Mouse (Mus musculus) kidney, embryonic 14.5 days (tissue): ENCODE data around the gene Hinfp. TPM values are rescaled to one million over a fixed set of nuclear protein-coding genes. Genes with fewer than 3 reads are reported as not detected.

Experiments used
- ATAC-seq: fragments of 200-750 bp; cut with Nextera tagmentation; 2 replicates; pipeline ENCODE4 v1.8.0; 2017; ENCODE audit warnings: moderate number of reproducible peaks, mild to moderate bottlenecking, moderate TSS enrichment, moderate library complexity; ENCODE audit not compliant: low FRiP score, low TSS enrichment
- H3K27ac ChIP-seq: fragments of 300-500 bp; sonication (generic); 2 replicates; pipeline ENCODE4 v1.5.1; 2014; ENCODE audit warnings: low read depth, mild to moderate bottlenecking, low read length, moderate library complexity, mixed read lengths
- H3K27me3 ChIP-seq: fragments of 300-500 bp; sonication (generic); 2 replicates; pipeline ENCODE4 v1.6.1; 2014; ENCODE audit warnings: mild to moderate bottlenecking, low read length; ENCODE audit not compliant: control insufficient read depth, insufficient read depth
- H3K36me3 ChIP-seq: fragments of 300-500 bp; sonication (generic); 2 replicates; pipeline ENCODE4 v1.6.1; 2014; ENCODE audit warnings: low read length, mixed read lengths; ENCODE audit not compliant: control insufficient read depth, insufficient read depth
- H3K4me1 ChIP-seq: fragments of 300-500 bp; sonication (generic); 2 replicates; pipeline ENCODE4 v1.6.1; 2014; ENCODE audit warnings: low read length, mixed read lengths; ENCODE audit not compliant: control insufficient read depth, insufficient read depth
- H3K4me2 ChIP-seq: fragments of 300-500 bp; sonication (generic); replicated peaks from 2 replicates; pipeline ENCODE4 v1.6.1; 2014; ENCODE audit warnings: low read depth, mild to moderate bottlenecking, low read length
- H3K4me3 ChIP-seq: fragments of 300-500 bp; sonication (generic); 2 replicates; pipeline ENCODE4 v1.5.1; 2014; ENCODE audit warnings: mild to moderate bottlenecking, low read length
- H3K9ac ChIP-seq: fragments of 300-500 bp; sonication (generic); 2 replicates; pipeline ENCODE4 v1.6.1; 2014; ENCODE audit warnings: low read depth, mild to moderate bottlenecking, low read length, moderate library complexity
- H3K9me3 ChIP-seq: fragments of 300-500 bp; sonication (generic); 2 replicates; pipeline ENCODE4 v1.6.1; 2016; ENCODE audit warnings: low read length; ENCODE audit not compliant: control insufficient read depth
- WGBS: fragments of 180-500 bp; shearing (Covaris S2); extraction: QIAGEN DNeasy Blood & Tissue Kit; methylation state at CpG from one replicate; pipeline ENCODE4 v1.1.7; 2014; 5-methylcytosine and 5-hydroxymethylcytosine counted together
- polyA plus RNA-seq: library from polyadenylated mRNA; unstranded; fragments of >200 nt; fragmentation: Nextera tagmentation; extraction: Ambion mirVana; gene quantifications from 2 replicates; pipeline ENCODE4 v1.2.1, GENCODE M21; 2014

Gene Hinfp
- polyA plus RNA-seq, 1 experiment from 2014 or later, result 24.5 TPM

GRCm38 (mm10) chr9:44319105-44319886 is 13.8 kb upstream of the Hinfp start:
- 4% methylated on average over 37 of the region's 37 CpGs for WGBS
- peaks cover 22% of the 10 kb centered on the region for H3K4me1 ChIP-seq

GRCm38 (mm10) chr9:44318826-44319095 is 13.3 kb upstream of the Hinfp start:
- no peak for ATAC-seq
- peak overlapping the region; percentile 94 for H3K4me2 ChIP-seq
- peaks cover 28% of the 10 kb centered on the region for H3K36me3 ChIP-seq
- no peak overlapping the region for H3K27ac ChIP-seq
- H3K9me3 ChIP-seq, result no peaks in the 10 kb centered on the region
- no peaks in the 10 kb centered on the region for H3K27me3 ChIP-seq
- WGBS, result 29% methylated on average over 3 of the region's 3 CpGs
- peak overlapping the region; percentile 81; the same call in 1 of the 2 replicates for H3K9ac ChIP-seq
- peak overlapping the region; percentile 94 for H3K4me3 ChIP-seq
- H3K4me1 ChIP-seq, result peaks cover 22% of the 10 kb centered on the region

More at GRCm38 (mm10) chr9:44319105-44319886, 13.8 kb upstream of the Hinfp start:
- H3K9ac ChIP-seq, result peak overlapping the region; percentile 81
- peak overlapping the region; percentile 94 for H3K4me3 ChIP-seq
- H3K4me2 ChIP-seq, result peak overlapping the region; percentile 94
- ATAC-seq, result no peak
- no peaks in the 10 kb centered on the region for H3K9me3 ChIP-seq
- H3K27me3 ChIP-seq, result no peaks in the 10 kb centered on the region
- H3K36me3 ChIP-seq, result peaks cover 23% of the 10 kb centered on the region
- H3K27ac ChIP-seq, result peak overlapping the region; percentile 44; the same call in 1 of the 2 replicates

GRCm38 (mm10) chr9:44318076-44318825 is 12.8 kb upstream of the Hinfp start:
- ATAC-seq, result no peak
- no peaks in the 10 kb centered on the region for H3K27me3 ChIP-seq
- no peak overlapping the region for H3K27ac ChIP-seq
- H3K4me1 ChIP-seq, result peaks cover 22% of the 10 kb centered on the region
- peak overlapping the region; percentile 94 for H3K4me2 ChIP-seq
- 63% methylated on average over 5 of the region's 5 CpGs for WGBS
- no peaks in the 10 kb centered on the region for H3K9me3 ChIP-seq
- H3K4me3 ChIP-seq, result peak overlapping the region; percentile 94
- no peak overlapping the region; the same call in 1 of the 2 replicates for H3K9ac ChIP-seq
- peaks cover 33% of the 10 kb centered on the region for H3K36me3 ChIP-seq

GRCm38 (mm10) chr9:44317452-44317851 is 12.0 kb upstream of the Hinfp start:
- H3K9me3 ChIP-seq, result no peaks in the 10 kb centered on the region
- 70% methylated on average over 4 of the region's 4 CpGs for WGBS
- no peak overlapping the region; the same call in 1 of the 2 replicates for H3K4me2 ChIP-seq
- H3K9ac ChIP-seq, result no peak overlapping the region
- H3K4me1 ChIP-seq, result peaks cover 22% of the 10 kb centered on the region
- peaks cover 38% of the 10 kb centered on the region for H3K36me3 ChIP-seq
- H3K4me3 ChIP-seq, result no peak overlapping the region
- no peak for ATAC-seq
- H3K27ac ChIP-seq, result no peak overlapping the region
- H3K27me3 ChIP-seq, result no peaks in the 10 kb centered on the region

- no peak overlapping the region for H3K4me3 ChIP-seq
- H3K27me3 ChIP-seq, result no peaks in the 10 kb centered on the region
- no peak overlapping the region for H3K4me2 ChIP-seq
- ATAC-seq, result no peak
- H3K9ac ChIP-seq, result no peak overlapping the region
- H3K27ac ChIP-seq, result no peak overlapping the region
- H3K36me3 ChIP-seq, result peaks cover 38% of the 10 kb centered on the region
- WGBS, result 91% methylated on average over 18 of the region's 18 CpGs
- H3K4me1 ChIP-seq, result peaks cover 26% of the 10 kb centered on the region
- no peaks in the 10 kb centered on the region for H3K9me3 ChIP-seq
Measured at GRCm38 (mm10) chr9:44314910-44315309, 9.4 kb upstream of the Hinfp start.

- no peak overlapping the region for H3K27ac ChIP-seq
- peaks cover 38% of the 10 kb centered on the region for H3K36me3 ChIP-seq
- peaks cover 24% of the 10 kb centered on the region for H3K4me1 ChIP-seq
- H3K4me2 ChIP-seq, result no peak overlapping the region
- H3K9me3 ChIP-seq, result no peaks in the 10 kb centered on the region
- H3K27me3 ChIP-seq, result no peaks in the 10 kb centered on the region
- no peak for ATAC-seq
- H3K9ac ChIP-seq, result no peak overlapping the region
- H3K4me3 ChIP-seq, result no peak overlapping the region
- 74% methylated on average over 4 of the region's 4 CpGs for WGBS
Measured at GRCm38 (mm10) chr9:44314257-44314547, 8.7 kb upstream of the Hinfp start.

- H3K4me3 ChIP-seq, result no peak overlapping the region
- H3K4me1 ChIP-seq, result peaks cover 18% of the 10 kb centered on the region
- no peaks in the 10 kb centered on the region for H3K9me3 ChIP-seq
- H3K27ac ChIP-seq, result no peak overlapping the region
- H3K27me3 ChIP-seq, result no peaks in the 10 kb centered on the region
- H3K36me3 ChIP-seq, result peaks cover 38% of the 10 kb centered on the region
- ATAC-seq, result no peak
- no peak overlapping the region for H3K4me2 ChIP-seq
- 80% methylated on average over 19 of the region's 19 CpGs for WGBS
- H3K9ac ChIP-seq, result no peak overlapping the region
Measured at GRCm38 (mm10) chr9:44313476-44314256, 8.2 kb upstream of the Hinfp start.

GRCm38 (mm10) chr9:44311136-44312134 is 6.0 kb upstream of the Hinfp start:
- Histone ChIP-seq H3K9me3 (no peaks in the 10 kb centered on the region), H3K4me3 (no peak overlapping the region), H3K4me2 (peak overlapping the region; percentile 29; the same call in 1 of the 2 replicates), H3K4me1 (peaks cover 11% of the 10 kb centered on the region), H3K9ac (peak overlapping the region; percentile 40; the same call in 1 of the 2 replicates), H3K27ac (peak overlapping the region; percentile 59), H3K36me3 (peaks cover 33% of the 10 kb centered on the region), H3K27me3 (no peaks in the 10 kb centered on the region)
- 15% methylated on average over 27 of the region's 27 CpGs for WGBS
- peak; percentile 78 for ATAC-seq
